Mouse (Mus musculus) MEL (cell line): ENCODE data around the gene Wdr45. TPM values are rescaled to one million over a fixed set of nuclear protein-coding genes. Genes with fewer than 3 reads are reported as not detected.
A peak's percentile ranks its signal among the peaks of the same experiment; 100 is the strongest.

Source experiments
- DNase-seq: peaks from one replicate; pipeline ENCODE4 v3.0.0; 2011; ENCODE audit warnings: low read depth, low spot score
- H3K27ac ChIP-seq: 2 replicates; pipeline ENCODE4 v1.5.1; 2012; ENCODE audit warnings: low read depth, mild to moderate bottlenecking, control low read depth, low read length, moderate library complexity; ENCODE audit not compliant: control insufficient read depth
- H3K27me3 ChIP-seq, 2 experiments: fragments of 150-350 bp in 1 of 2; sonication (generic) in 1 of 2; 2 replicates each; pipeline ENCODE4 v1.6.1; 2012; ENCODE audit warnings: low read length in 2 of 2, mild to moderate bottlenecking in 2 of 2, improper control_type of control experiment in 1 of 2, moderate library complexity in 1 of 2; ENCODE audit not compliant: insufficient read depth in 2 of 2, control insufficient read depth in 1 of 2
- H3K36me3 ChIP-seq, 2 experiments: 2 replicates each; pipeline ENCODE4 v1.6.1; 2012 to 2014; ENCODE audit warnings: low read length in 2 of 2, improper control_type of control experiment in 1 of 2, inconsistent platforms in 1 of 2, mild to moderate bottlenecking in 1 of 2; ENCODE audit not compliant: insufficient read depth in 2 of 2, control insufficient read depth in 1 of 2
- H3K4me1 ChIP-seq, 2 experiments: fragments of 150-350 bp in 1 of 2; sonication (generic) in 1 of 2; 2 replicates each; pipeline ENCODE4 v1.6.1; 2012; ENCODE audit warnings: low read length in 2 of 2, improper control_type of control experiment in 1 of 2, mild to moderate bottlenecking in 1 of 2; ENCODE audit not compliant: insufficient read depth in 2 of 2, control insufficient read depth in 1 of 2
- H3K4me3 ChIP-seq, 2 experiments: fragments of 150-350 bp in 1 of 2; sonication (generic) in 1 of 2; 2 replicates each; pipeline ENCODE4 v1.5.1; 2012; ENCODE audit warnings: low read depth in 2 of 2, low read length in 2 of 2, mild to moderate bottlenecking in 2 of 2, moderate library complexity in 2 of 2, control low read depth in 1 of 2, improper control_type of control experiment in 1 of 2; ENCODE audit not compliant: control insufficient read depth in 1 of 2, insufficient read depth in 1 of 2
- H3K79me2 ChIP-seq: 2 replicates; pipeline ENCODE4 v1.6.1; 2012; ENCODE audit warnings: mild to moderate bottlenecking, low read length, moderate library complexity; ENCODE audit not compliant: control insufficient read depth, poor library complexity, insufficient read depth
- H3K9ac ChIP-seq: 2 replicates; pipeline ENCODE4 v1.6.1; 2012; ENCODE audit warnings: low read depth, mild to moderate bottlenecking, control low read depth, low read length, moderate library complexity; ENCODE audit not compliant: control insufficient read depth, poor library complexity, severe bottlenecking
- H3K9me3 ChIP-seq: fragments of 150-350 bp; sonication (generic); replicated peaks from 2 replicates; pipeline ENCODE4 v1.6.1; 2012; ENCODE audit warnings: mild to moderate bottlenecking, low read length, improper control_type of control experiment, moderate library complexity; ENCODE audit not compliant: insufficient read depth
- CTCF ChIP-seq, 3 experiments: IDR thresholded peaks in 2 of 3; conservative IDR thresholded peaks in 1 of 3; 2 replicates each; pipeline ENCODE4 v1.5.1; 2011 to 2012; ENCODE audit warnings: low read length in 3 of 3, low read depth in 2 of 3, mild to moderate bottlenecking in 2 of 3, improper control_type of control experiment in 1 of 3, inconsistent platforms in 1 of 3, mixed read lengths in 1 of 3, moderate library complexity in 1 of 3; ENCODE audit not compliant: control insufficient read depth in 1 of 3, insufficient read depth in 1 of 3, poor library complexity in 1 of 3, severe bottlenecking in 1 of 3
- ETS1 ChIP-seq: IDR thresholded peaks from 2 replicates; pipeline ENCODE4 v1.6.1; 2012; ENCODE audit warnings: low read depth, mild to moderate bottlenecking, inconsistent platforms, low read length, improper control_type of control experiment, moderate library complexity
- HCFC1 ChIP-seq: IDR thresholded peaks from 2 replicates; pipeline ENCODE4 v1.6.1; 2012; ENCODE audit warnings: low read depth, mild to moderate bottlenecking, inconsistent platforms, low read length, improper control_type of control experiment, moderate library complexity
- MAFK ChIP-seq: IDR thresholded peaks from 2 replicates; pipeline ENCODE4 v1.6.1; 2011; ENCODE audit warnings: low read depth, mild to moderate bottlenecking, low read length, improper control_type of control experiment, borderline replicate concordance
- MAZ ChIP-seq: IDR thresholded peaks from 2 replicates; pipeline ENCODE4 v1.6.1; 2012; ENCODE audit warnings: low read depth, mild to moderate bottlenecking, inconsistent platforms, low read length, improper control_type of control experiment
- MEF2A ChIP-seq: IDR thresholded peaks from 2 replicates; pipeline ENCODE4 v1.6.1; 2014; ENCODE audit warnings: low read depth, mild to moderate bottlenecking, inconsistent platforms, low read length, improper control_type of control experiment; ENCODE audit not compliant: poor library complexity, insufficient replicate concordance, severe bottlenecking; ENCODE audit errors: extremely low read depth
- MXI1 ChIP-seq: IDR thresholded peaks from 2 replicates; pipeline ENCODE4 v1.6.1; 2011; ENCODE audit warnings: mild to moderate bottlenecking, low read depth, low read length, improper control_type of control experiment
- MYB ChIP-seq: IDR thresholded peaks from 2 replicates; pipeline ENCODE4 v1.6.1; 2011; ENCODE audit warnings: mild to moderate bottlenecking, low read depth, low read length, improper control_type of control experiment
- MYC ChIP-seq: IDR thresholded peaks from 2 replicates; pipeline ENCODE4 v1.6.1; 2011; ENCODE audit warnings: low read depth, mild to moderate bottlenecking, low read length, improper control_type of control experiment, moderate library complexity
- POLR2A ChIP-seq, 2 experiments: IDR thresholded peaks; 2 replicates each; pipeline ENCODE4 v1.6.1; 2011 to 2012; ENCODE audit warnings: low read length in 2 of 2, mild to moderate bottlenecking in 2 of 2, control low read depth in 1 of 2, improper control_type of control experiment in 1 of 2, low read depth in 1 of 2, moderate library complexity in 1 of 2; ENCODE audit not compliant: control insufficient read depth in 1 of 2, insufficient read depth in 1 of 2, poor library complexity in 1 of 2
- POLR2AphosphoS2 ChIP-seq: IDR thresholded peaks from 2 replicates; pipeline ENCODE4 v1.6.1; 2011; ENCODE audit warnings: low read length, improper control_type of control experiment
- POLR2AphosphoS5 ChIP-seq: IDR thresholded peaks from 2 replicates; pipeline ENCODE4 v1.6.1; 2012; ENCODE audit warnings: low read depth, borderline replicate concordance, mild to moderate bottlenecking, inconsistent platforms, low read length, moderate library complexity, mixed read lengths
- RAD21 ChIP-seq: IDR thresholded peaks from 2 replicates; pipeline ENCODE4 v1.6.1; 2011; ENCODE audit warnings: mild to moderate bottlenecking, low read depth, low read length, improper control_type of control experiment
- SMC3 ChIP-seq: IDR thresholded peaks from 2 replicates; pipeline ENCODE4 v1.6.1; 2011; ENCODE audit warnings: low read depth, low read length, improper control_type of control experiment
- TAL1 ChIP-seq: IDR thresholded peaks from 2 replicates; pipeline ENCODE4 v1.6.1; 2012; ENCODE audit warnings: mild to moderate bottlenecking, inconsistent platforms, low read length, moderate library complexity, mixed read lengths
- polyA plus RNA-seq, 2 experiments: library from polyadenylated mRNA; stranded (reverse) in 1 of 2; unstranded in 1 of 2; fragments of >175 nt in 1 of 2; fragments of >200 nt in 1 of 2; gene quantifications; 2 replicates each; pipeline versions ENCODE4 v1.2.1 to v1.2.4; 2012; ENCODE audit warnings: low replicate concordance in 2 of 2, low read depth in 1 of 2; ENCODE audit not compliant: insufficient read length in 2 of 2, insufficient read depth in 1 of 2, missing spikeins in 1 of 2
- total RNA-seq: library from RNA; depleted of rRNA; stranded (reverse); fragments of 300-350 nt; gene quantifications from 2 replicates; pipeline ENCODE4 v1.2.3, GENCODE M21; 2012

Wdr45 gene
- total and polyA plus RNA-seq, 3 experiments, result 13.9 to 36.1 TPM; not detected in 1

GRCm38 (mm10) chrX:7743470-7743869 lies 29.3 kb downstream of the Wdr45 start:
- Histone ChIP-seq H3K27ac (no peak overlapping the region), H3K4me3 (no peak overlapping the region), H3K36me3 (peaks cover 0 to 7% of the 10 kb centered on the region in 2 experiments; a peak in 2 of 4 replicates), H3K27me3 (no peaks in the 10 kb centered on the region), H3K79me2 (no peaks in the 10 kb centered on the region), H3K9ac (no peak overlapping the region), H3K9me3 (no peaks in the 10 kb centered on the region), H3K4me1 (peaks cover 15 to 25% of the 10 kb centered on the region in 2 experiments)
- peak; percentile 60 for DNase-seq
- TF ChIP-seq SMC3, result peak; percentile 54
- no peak for TF ChIP-seq MYB
- TF ChIP-seq CTCF (IDR thresholded peaks at IDR 0.05 in 2 of 3, conservative IDR thresholded peaks at IDR 0.05 in 1 of 3; ENCODE audit: control insufficient read depth in 1 of 3, insufficient read depth in 1 of 3, low read depth in 2 of 3, low read length in 3 of 3, poor library complexity in 1 of 3, severe bottlenecking in 1 of 3), result peak; percentile 64 to 71 (median 68)
- peak; percentile 21 for TF ChIP-seq RAD21
- TF ChIP-seq POLR2A (IDR thresholded peaks at IDR 0.05; ENCODE audit: control insufficient read depth in 1 of 2, insufficient read depth in 1 of 2, low read depth in 1 of 2, low read length in 2 of 2, poor library complexity in 1 of 2), result no peak
- TF ChIP-seq MAZ, result 0 out of 2 replicates have a peak, but pooled peaks have one; percentile 26

GRCm38 (mm10) chrX:7744940-7745339 lies 30.8 kb downstream of the Wdr45 start:
- Histone ChIP-seq H3K36me3 (peaks cover 0 to 11% of the 10 kb centered on the region in 2 experiments; a peak in 2 of 4 replicates), H3K79me2 (no peaks in the 10 kb centered on the region), H3K9me3 (no peaks in the 10 kb centered on the region), H3K4me3 (no peak overlapping the region), H3K9ac (no peak overlapping the region), H3K27ac (no peak overlapping the region), H3K27me3 (no peaks in the 10 kb centered on the region), H3K4me1 (peaks cover 15 to 29% of the 10 kb centered on the region in 2 experiments)
- DNase-seq, result no peak
- TF ChIP-seq MYC (no peak), MAFK (no peak), RAD21 (no peak), POLR2AphosphoS2 (no peak), CTCF (IDR thresholded peaks at IDR 0.05 in 2 of 3, conservative IDR thresholded peaks at IDR 0.05 in 1 of 3; ENCODE audit: control insufficient read depth in 1 of 3, insufficient read depth in 1 of 3, low read depth in 2 of 3, low read length in 3 of 3, poor library complexity in 1 of 3, severe bottlenecking in 1 of 3) (no peak), POLR2AphosphoS5 (no peak), HCFC1 (no peak), MXI1 (no peak), TAL1 (no peak), MEF2A (no peak), ETS1 (no peak)
